Mouse (Mus musculus): ENCODE data around the gene Stx5a.

GRCm38 (mm10) chr19:8798264-8798946 is 57.2 kb downstream of the Stx5a start, which contains the start of gene Polr2g:
- no peak for TF ChIP-seq CTCF (IDR thresholded peaks at IDR 0.05; ENCODE audit: extremely low read depth, insufficient read length, insufficient replicate concordance, low read depth, low read length)
- peak; percentile 70; the same call in 1 of the 2 replicates for TF ChIP-seq POLR2A (IDR thresholded peaks at IDR 0.05; ENCODE audit: low read depth, low read length)

All from small intestine, adult 2 months (tissue).